Mouse (Mus musculus): ENCODE results near the gene Gm1673.

- no peak for TF ChIP-seq POLR2A (IDR thresholded peaks at IDR 0.05; ENCODE audit: insufficient read depth, low read depth, low read length)
- TF ChIP-seq CTCF (IDR thresholded peaks at IDR 0.05; ENCODE audit: insufficient read depth, low read depth, low read length) = no peak
These were observed 27.4 kb upstream of the Gm1673 start for GRCm38 (mm10) chr5:33955868-33956267.

Measured in olfactory bulb, adult 2 months (tissue).